Mouse (Mus musculus) T-helper 2 cell (primary cell): ENCODE data around the gene Zfp986.

Experiments used
- in situ Hi-C: fragments of 300-600 bp; cut with MboI, MseI; formaldehyde crosslinking; loops from one replicate; pipeline ENCODE4 v1.15.1; 2025; ENCODE audit warnings: high pct_unique_total_duplicates

The Zfp986 gene

DNA sequence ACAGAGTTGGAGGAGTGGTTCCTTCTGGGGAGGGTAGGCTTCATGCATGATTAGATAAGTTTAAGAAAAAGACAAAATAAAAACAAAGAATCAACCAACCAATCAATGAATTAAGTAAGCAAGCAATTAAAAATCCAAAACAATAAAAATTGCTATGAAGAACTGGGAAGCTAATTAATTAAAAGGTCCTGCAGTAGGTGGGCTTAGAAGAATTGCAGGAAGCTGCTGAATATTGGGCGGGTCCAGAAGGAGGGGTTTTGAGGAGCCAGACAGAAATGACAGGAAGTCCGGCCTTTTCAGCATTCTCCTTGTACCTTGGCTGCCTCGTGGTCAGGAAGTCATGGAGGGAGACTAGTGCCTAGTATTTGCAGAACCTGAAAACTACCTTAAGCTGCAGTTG lies at the start of gene Zfp986:
Gene Zfp986 (plus strand): TSS at position 301 of the 400 bp plus-strand sequence.
- in situ Hi-C loops: loop anchor here (25.0 kb wide), 1 partner anchor 1919 kb away; no protein-coding TSS in a partner anchor

- in situ Hi-C loops: loop anchor here (10.0 to 25.0 kb wide), 2 partner anchors 1117 to 1345 kb away; no protein-coding TSS in a partner anchor
These were observed 48.6 kb upstream of the Zfp986 start for GRCm38 (mm10) chr4:145819946-145820345.

GRCm38 (mm10) chr4:145825606-145826005 lies 43.0 kb upstream of the Zfp986 start:
- in situ Hi-C loops: loop anchor here (25.0 kb wide), 1 partner anchor 912 kb away; no protein-coding TSS in a partner anchor

- in situ Hi-C loops: loop anchor here (25.0 kb wide), 1 partner anchor 906 kb away; no protein-coding TSS in a partner anchor
These were observed 37.1 kb upstream of the Zfp986 start for GRCm38 (mm10) chr4:145831328-145832062.

DNA sequence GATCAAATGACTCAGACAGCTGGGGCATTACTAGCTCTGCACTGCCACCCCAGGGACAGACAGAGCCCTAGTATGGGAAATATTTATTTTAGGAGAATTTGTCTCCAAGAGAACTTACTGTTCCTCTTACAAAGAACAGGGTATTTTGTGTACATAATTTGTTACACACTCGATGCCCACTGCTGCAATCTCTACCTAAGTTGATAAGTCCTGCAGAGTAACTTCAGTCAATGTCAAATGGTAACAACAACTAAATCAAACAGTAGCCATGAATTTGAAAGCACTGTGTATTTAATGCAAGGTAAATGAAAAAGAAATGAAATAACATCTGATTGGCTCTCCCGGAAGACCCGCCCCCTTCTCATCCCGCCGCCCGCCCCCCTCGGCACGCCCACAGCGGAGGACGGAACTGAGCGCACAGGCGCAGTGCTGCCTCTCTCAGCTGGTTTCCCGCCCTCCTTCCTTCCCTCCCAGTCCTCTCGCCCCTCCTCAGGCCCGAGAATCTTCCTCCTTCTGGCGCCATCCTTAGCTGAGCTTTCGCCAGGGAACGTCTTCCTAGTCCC lies 32.2 kb upstream of the Zfp986 start:
- in situ Hi-C loops: loop anchor here (25.0 kb wide), 1 partner anchor 901 kb away; no protein-coding TSS in a partner anchor

GRCm38 (mm10) chr4:145836863-145837440 lies 31.6 kb upstream of the Zfp986 start:
- in situ Hi-C loops: loop anchor here (25.0 kb wide), 1 partner anchor 900 kb away; no protein-coding TSS in a partner anchor

DNA sequence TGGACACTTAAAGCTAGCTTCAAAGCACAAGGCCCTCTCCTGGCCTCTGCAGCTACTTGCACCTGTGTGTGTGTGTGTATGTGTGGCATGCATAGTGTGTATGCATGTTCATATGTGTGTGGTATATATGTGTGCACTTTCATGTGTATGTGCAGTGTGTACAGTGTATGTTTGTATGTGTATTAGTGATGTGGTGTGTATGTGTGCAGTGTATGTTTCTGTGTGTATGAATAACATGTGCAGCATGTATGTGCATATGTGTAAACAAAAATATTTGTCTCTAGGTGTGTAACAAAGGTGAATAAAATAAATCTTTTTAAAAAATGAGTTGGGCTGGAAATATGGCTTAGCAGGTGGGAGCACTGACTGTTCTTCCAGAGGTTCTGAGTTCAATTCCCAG lies 21.8 kb upstream of the Zfp986 start:
- in situ Hi-C loops: loop anchor here (5.0 to 25.0 kb wide), 2 partner anchors 891 to 1351 kb away; no protein-coding TSS in a partner anchor

GRCm38 (mm10) chr4:145848183-145848890 lies 20.3 kb upstream of the Zfp986 start:
- in situ Hi-C loops: loop anchor here (5.0 to 25.0 kb wide), 2 partner anchors 889 to 1349 kb away; no protein-coding TSS in a partner anchor

DNA sequence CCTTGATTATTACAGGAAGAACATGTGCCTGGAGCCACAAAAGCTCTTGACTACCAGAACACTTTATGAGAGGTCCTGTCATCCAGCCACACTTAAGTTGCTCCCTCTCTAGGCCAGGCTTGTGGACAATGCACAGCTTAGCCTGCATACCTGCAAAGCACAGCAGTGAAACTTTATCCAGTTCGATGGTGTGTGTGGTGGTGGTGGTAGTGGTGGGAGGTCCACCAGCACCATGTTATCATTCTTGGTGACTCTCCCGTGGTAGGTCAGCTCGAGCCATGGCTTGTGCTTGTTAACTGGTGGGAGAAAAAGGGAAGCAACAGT lies 19.7 kb upstream of the Zfp986 start:
- in situ Hi-C loops: loop anchor here (5.0 to 25.0 kb wide), 2 partner anchors 888 to 1348 kb away; no protein-coding TSS in a partner anchor

- in situ Hi-C loops: loop anchor here (5.0 to 25.0 kb wide), 2 partner anchors 636 to 1936 kb away; no protein-coding TSS in a partner anchor
These were observed 17.2 kb upstream of the Zfp986 start for GRCm38 (mm10) chr4:145851421-145851820.

- in situ Hi-C loops: loop anchor here (5.0 to 25.0 kb wide), 2 partner anchors 1368 to 1923 kb away; no protein-coding TSS in a partner anchor
These were observed 4.7 kb upstream of the Zfp986 start for GRCm38 (mm10) chr4:145863872-145864271.
